Mouse (Mus musculus) liver, embryonic 14.5 days (tissue): ENCODE data around the gene Hacd1.

Source experiments
- CTCF ChIP-seq: IDR thresholded peaks from 2 replicates; pipeline ENCODE4 v1.5.1; 2016; ENCODE audit warnings: antibody characterized with exemption, low read depth, control low read depth
- EP300 ChIP-seq: IDR thresholded peaks from 2 replicates; pipeline ENCODE4 v1.6.1; 2016; ENCODE audit warnings: antibody characterized with exemption, low read depth

- TF ChIP-seq CTCF = no peak
- no peak for TF ChIP-seq EP300
Observed at GRCm38 (mm10) chr2:13816645-13817044, 239.3 kb downstream of the Hacd1 start.
